Mouse (Mus musculus): ENCODE measurements around the gene Ak9.

DNA sequence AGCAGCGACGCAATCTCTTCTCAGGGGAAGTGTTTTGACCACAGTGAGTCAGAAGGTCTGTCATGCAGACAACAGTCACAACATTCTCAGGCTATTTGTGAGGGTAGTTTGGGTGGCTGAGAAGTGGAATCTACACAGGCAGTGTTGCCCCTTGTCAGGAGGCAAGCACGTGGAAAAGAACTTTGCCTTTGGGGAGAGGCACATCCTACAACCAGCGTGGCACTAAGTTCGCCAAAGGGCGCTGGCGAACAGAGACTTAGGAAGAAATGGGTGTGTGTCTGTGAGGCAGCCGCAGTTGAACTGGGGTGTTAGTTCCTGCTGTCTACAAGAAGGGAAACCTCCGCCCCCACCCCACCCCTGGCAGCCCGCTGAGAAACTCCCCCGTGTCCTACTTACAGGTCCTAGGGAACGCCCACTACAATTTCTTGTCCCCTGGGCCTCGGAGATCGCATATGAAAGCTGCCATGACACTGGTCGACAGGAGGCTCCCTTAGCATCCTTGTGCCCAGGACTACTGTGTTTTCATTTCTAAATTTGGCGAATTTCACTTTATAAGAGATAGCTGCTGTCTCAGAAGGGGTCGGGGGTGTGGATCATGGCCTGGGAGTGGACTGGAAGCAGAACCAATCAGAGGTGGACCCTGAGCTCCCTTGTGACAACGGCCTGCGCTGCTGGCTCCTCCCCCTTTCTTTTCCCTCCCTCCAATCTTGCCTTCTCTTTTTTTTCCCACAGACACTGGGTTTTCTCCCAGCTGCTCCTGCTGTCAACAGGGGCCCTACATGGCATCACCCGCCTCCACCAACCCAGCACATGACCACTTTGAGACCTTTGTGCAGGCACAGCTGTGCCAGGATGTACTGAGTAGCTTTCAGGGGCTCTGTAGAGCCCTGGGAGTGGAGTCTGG lies 173.8 kb downstream of the Ak9 start:
- TF ChIP-seq CTCF (IDR thresholded peaks at IDR 0.05; ENCODE audit: borderline replicate concordance, extremely low read depth, insufficient read depth, insufficient read length) (no peak), POLR2A (IDR thresholded peaks at IDR 0.05; ENCODE audit: borderline replicate concordance, extremely low read depth, insufficient read depth, insufficient read length, poor library complexity, severe bottlenecking) (no peak)
